Mouse (Mus musculus) large intestine, adult 2 months (tissue): Measurements from ENCODE around the gene Wdr17. TPM values are rescaled to one million over a fixed set of nuclear protein-coding genes. Genes with fewer than 3 reads are reported as not detected.

ENCODE experiments used
- DNase-seq: peaks from one replicate; pipeline ENCODE4 v3.0.0-alpha.2; 2012; ENCODE audit warnings: low read depth, low spot score
- WGBS: fragments of 180-500 bp; shearing (Covaris S2); methylation state at CpG from one replicate; pipeline ENCODE4 v1.1.7; 2018; 5-methylcytosine and 5-hydroxymethylcytosine counted together
- polyA plus RNA-seq: library from polyadenylated mRNA; depleted of rRNA; stranded (reverse); fragments of >200 nt; gene quantifications from 2 replicates; pipeline ENCODE4 v1.2.3, GENCODE M21; 2012; rRNA removed

Gene Wdr17
- polyA plus RNA-seq: not detected in 2 replicates

- DNase-seq: no peak
- 72% methylated on average over 9 of the region's 9 CpGs for WGBS
Observed at GRCm38 (mm10) chr8:54886987-54887785, at the start of gene Wdr17. Gene Wdr17, minus strand, starts transcription at chr8:54887184.

DNA sequence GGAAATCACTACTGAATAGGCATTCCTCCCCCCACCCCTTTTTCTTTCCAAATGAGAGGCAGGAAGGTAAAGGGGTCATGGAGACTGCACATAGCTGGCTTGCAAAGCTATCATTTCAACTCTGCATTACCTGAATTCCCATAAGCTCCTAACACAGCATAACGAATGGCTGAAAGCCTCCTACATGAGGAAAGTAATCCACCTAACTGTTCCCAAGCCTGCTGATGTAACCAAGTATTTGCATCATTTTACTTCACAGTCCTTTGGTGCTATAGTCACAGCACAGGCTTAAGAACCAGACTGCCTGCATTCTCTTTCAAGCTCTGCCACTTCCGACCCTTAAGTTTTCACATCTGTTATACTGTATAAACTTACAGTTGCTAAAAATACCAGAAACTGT lies 45.3 kb upstream of the Wdr17 start:
- no peak for DNase-seq
- 67% methylated on average over 2 of the region's 2 CpGs for WGBS

GRCm38 (mm10) chr8:54924936-54925335 lies 38.0 kb upstream of the Wdr17 start:
- DNase-seq: no peak
- WGBS: 63% methylated on average over 3 of the region's 3 CpGs

DNA sequence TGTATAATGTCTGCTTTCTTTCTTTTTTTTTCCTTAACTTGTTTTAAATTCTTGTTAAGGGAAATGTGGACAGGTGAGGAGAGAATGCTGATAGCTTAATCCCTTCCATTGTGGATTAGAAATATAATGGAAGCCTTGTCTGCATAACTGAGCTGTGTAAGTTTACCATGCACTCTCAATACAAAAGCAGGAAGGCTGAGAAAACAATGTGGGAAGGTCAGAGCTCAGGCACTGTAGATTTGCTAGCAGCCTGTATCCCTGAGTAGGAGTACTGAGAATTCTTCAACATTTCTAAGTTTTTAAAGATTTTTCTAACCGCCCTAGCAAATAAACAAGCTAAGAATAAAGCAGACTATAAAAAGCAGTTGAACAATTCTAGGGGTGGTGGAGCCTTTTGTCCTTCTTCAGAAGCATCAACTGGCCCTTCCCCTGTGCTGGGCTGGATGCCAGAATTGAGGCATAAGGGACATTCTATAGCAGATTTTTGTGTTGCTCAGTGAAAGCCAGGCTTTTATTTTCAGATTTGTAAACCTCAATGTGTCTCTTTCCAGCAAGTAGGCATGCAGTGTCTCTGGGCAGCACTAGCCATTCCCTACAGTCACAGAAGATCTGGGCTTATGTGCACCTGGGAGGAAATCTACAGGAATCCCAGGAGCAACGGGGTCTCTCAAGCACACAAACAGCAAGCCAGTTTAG lies 35.3 kb upstream of the Wdr17 start:
- 43% methylated on average over 2 of the region's 2 CpGs for WGBS
- DNase-seq: no peak

DNA sequence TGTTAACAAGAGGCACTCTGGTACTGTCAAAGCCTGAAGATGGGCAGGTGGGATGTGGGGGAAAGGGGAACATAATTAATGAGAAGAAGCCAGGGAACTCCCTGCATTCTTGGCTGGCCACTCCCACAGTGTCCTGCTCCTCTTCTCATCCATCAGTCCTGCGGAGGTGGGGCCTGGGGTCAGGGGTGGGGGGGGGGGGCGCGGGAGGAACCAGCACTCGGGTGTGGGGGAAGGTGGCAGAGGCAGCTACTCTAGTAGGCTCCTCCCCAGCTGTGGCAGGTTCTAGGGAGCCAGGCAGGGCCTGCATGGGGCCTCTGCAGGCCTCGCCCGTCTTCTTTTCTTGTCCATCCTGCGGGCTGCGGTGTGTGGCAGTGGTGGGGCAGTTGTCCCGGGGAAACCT lies 30.7 kb upstream of the Wdr17 start:
- DNase-seq: no peak
- 70% methylated on average over 9 of the region's 9 CpGs for whole genome bisulfite sequencing

- WGBS: 91% methylated on average over 2 of the region's 2 CpGs
- DNase-seq: no peak
Observed at GRCm38 (mm10) chr8:54912891-54913290, 25.9 kb upstream of the Wdr17 start.

- WGBS: 74% methylated on average over 2 of the region's 2 CpGs
- no peak for DNase-seq
Observed at GRCm38 (mm10) chr8:54899444-54899843, 12.5 kb upstream of the Wdr17 start.

DNA sequence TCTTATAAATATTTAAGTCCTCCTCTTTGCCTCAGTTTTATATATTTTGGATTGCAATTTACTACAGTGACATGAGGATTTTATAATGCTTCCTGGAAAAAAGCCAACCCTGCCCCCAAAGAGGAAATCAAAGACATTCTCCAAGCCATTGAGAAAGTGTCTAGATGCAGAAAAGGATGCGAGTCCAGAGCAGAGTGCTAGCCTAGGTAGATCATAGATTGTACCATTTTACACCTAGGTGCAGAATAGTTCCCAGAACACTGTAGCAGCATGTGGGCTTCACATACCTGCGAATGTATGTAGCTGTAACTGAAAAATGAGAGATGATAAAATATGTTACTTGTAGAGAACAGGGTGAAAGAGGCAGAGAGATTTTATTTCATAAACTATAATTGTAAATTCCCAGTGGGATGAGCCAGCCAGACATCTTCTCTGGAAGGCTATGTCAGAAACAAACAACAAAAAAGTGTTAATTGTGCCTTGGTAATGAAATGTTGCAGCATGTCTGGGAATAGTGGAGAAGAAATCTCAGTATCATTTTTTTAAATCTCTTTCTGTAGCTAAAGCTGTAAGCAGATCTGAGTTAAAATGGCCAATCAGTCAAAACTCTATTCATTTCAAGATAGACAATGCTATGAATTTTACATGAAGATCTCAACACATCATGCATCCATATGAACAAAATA lies 7.8 kb upstream of the Wdr17 start:
- DNase-seq: no peak
- WGBS: 73% methylated on average over 2 of the region's 2 CpGs

GRCm38 (mm10) chr8:54894180-54894579 lies 7.2 kb upstream of the Wdr17 start:
- no peak for DNase-seq
- WGBS: 78% methylated on average over 1 of the region's 1 CpGs

DNA sequence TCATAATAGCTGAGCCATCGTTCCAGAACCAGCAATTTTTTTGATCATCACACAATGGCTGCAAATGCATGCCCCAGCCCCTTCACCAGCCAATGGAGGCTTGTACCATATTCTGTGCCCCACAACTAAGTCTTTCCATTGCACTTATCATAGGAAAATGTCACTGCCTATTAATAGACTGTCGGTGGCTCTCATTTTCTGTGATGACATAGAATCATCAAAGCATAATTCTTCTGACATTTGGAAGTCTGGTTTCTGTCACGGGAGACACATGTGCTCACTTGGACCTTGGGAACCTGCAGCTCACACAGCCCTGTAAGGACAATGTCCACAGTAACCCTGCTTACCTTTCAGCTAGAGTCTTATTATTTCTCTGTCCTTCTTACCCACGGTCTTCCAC lies 424 bp downstream of the Wdr17 start:
- whole genome bisulfite sequencing: 75% methylated on average over 4 of the region's 4 CpGs
- no peak for DNase-seq

- 90% methylated on average over 4 of the region's 4 CpGs for WGBS
- no peak for DNase-seq
Observed at GRCm38 (mm10) chr8:54876458-54876857, 10.5 kb downstream of the Wdr17 start.

GRCm38 (mm10) chr8:54864761-54865064 lies 22.3 kb downstream of the Wdr17 start:
- 69% methylated on average over 1 of the region's 1 CpGs for WGBS

DNA sequence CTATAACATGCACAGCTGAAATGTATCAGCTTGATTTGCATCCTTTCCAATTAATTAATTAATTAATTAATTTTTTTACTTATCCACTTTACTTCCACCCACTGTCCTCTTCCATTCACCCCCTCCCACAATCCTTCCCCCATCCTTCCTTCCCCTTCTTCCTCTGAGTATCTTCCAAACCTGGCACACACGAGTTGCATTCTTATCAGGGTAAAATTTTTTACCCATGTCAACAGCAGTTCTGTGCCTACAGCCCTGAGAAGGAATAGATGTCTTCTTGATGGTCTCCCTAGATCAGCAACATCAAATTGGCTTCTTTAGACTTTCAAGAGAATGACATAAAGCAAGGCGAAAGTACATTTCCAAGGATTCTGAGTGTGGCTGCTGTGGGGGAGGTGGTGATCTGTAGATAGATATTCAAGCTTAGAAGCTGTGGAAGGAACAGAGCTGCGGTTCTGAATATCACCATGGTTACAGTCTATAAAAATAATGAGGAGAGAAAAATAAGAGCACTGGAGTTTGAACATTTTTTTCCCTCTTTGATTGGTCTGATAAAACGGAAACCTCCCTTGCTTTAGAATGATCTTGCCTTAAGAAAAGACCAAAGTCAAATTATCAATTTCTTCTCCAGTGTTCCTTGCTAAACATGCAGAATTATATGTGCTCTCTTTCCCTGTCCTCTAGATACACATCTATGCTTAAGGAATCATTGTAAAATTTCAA lies 22.8 kb downstream of the Wdr17 start:
- WGBS: 69% methylated on average over 4 of the region's 4 CpGs

More at GRCm38 (mm10) chr8:54864761-54865064, 22.3 kb downstream of the Wdr17 start:
- no peak for DNase-seq

GRCm38 (mm10) chr8:54836029-54836959 lies 50.7 kb downstream of the Wdr17 start:
- no peak for DNase-seq
- 90% methylated on average over 5 of the region's 5 CpGs for WGBS

More for the DNA sequence above, 22.8 kb downstream of the Wdr17 start:
- no peak for DNase-seq

DNA sequence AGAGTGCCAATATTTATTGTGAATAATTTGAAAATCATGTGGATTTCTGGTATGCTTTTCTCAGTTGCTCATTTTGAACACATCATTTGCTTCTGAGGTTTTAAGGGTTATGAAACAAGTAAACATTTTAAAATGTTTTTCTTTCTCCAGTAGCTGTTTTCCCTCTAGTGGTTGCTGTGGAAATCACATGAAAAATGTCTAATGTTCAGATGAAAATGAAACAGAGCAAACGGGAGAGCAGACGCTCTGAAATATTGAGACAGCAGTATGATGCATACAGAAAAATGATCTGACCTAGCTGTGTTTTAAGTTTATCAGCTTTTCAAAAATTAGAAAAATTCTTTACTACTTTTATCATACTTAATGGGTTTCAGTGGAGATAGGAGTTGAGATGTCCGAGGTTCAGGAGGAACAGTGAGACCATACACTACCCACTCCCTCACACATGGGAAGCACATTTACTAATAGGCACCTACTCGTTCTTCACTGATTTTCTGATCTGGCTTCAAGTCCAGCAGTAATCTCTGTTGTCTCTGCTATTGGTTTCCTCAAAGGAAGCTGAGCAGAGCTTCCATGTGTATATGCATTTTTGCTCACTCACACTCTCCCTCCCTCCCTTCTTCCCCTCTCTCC lies 57.1 kb downstream of the Wdr17 start:
- DNase-seq: no peak
- 42% methylated on average over 4 of the region's 4 CpGs for WGBS

DNA sequence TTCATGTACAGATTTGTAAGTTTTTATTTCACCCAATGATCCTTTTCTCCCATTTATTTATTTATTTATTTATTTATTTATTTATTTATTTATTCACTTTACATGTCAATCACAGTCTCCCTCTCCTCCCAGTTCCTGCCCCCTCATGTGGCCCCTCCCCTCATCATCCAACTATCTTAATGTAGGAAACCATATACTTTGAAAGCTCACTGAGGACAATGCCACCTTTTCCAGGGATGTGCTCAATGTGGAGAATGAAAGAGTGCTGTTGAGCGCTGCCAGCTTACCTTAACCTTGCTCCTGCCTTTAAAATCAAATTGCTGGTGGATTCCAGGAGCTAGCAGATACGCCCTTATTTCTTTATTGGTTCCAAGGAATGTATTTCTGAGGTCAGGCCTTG lies 59.0 kb downstream of the Wdr17 start:
- WGBS: 69% methylated on average over 2 of the region's 2 CpGs
- DNase-seq: no peak

DNA sequence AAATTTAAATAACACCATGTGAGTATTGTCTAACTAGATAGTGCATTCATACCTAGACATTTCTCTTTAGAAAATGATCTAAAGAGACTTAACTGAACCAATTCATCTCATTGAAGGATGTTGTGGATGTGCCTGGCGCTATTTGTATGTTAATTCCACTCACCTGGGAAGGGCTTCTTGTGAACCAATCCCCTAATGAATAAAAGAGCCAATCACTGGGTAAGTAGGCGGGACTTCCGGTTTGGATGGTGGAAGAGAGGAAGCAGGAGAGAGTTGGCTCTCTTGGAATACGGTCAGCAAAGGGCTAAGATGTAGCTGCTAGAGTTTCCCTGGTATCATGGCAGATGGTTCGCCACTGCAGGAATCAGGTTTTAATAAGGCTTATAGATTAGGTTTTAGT lies 64.0 kb downstream of the Wdr17 start:
- WGBS: 92% methylated on average over 5 of the region's 5 CpGs
- DNase-seq: no peak

DNA sequence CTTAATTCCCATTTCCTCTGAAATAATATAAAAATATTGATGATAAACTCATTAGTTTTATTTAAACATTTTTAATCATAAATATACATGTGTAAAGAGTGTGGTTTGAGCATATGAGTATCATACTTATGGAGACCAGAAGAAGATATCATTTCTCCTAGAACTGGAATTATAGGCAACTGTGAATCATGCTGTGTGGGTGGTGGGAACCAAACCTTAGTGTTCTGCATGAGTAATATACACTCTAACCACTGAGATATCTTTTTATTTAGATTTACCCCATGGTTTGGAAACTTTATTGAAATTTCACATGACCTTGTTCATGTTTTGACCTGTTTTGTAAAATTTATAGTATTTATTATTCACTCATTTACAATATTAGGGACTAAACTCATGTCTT lies 68.3 kb downstream of the Wdr17 start:
- no peak for DNase-seq

DNA sequence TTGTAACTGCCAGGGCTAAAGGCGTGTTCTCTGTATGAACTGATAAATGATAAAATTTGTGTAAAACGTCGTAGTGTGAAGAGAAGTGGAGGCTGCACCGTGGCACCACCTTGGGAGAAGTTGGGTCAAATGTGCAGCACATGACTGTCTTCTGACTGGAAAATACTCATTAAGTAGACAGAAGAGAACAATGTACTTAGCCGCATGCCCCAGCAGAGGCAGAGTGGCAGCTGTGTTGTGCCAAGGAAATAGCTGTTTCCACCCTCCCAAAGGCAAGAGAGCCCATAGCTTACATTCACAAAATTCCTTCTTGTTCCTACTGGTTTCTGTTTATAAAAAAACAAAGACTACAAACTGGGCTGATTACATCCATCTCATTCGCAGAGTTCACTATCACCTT lies 78.8 kb downstream of the Wdr17 start:
- no peak for DNase-seq
- 77% methylated on average over 6 of the region's 6 CpGs for WGBS
